Mouse (Mus musculus) embryonic fibroblast, embryonic 13.5 days (primary cell): ENCODE data around the gene Rpl5.

Experiments
- CTCF ChIP-seq: IDR thresholded peaks from 2 replicates; pipeline ENCODE4 v1.5.1; 2011; ENCODE audit warnings: mild to moderate bottlenecking, control low read depth, low read length, moderate library complexity, borderline replicate concordance; ENCODE audit not compliant: insufficient read depth
- POLR2A ChIP-seq: IDR thresholded peaks from 2 replicates; pipeline ENCODE4 v1.6.1; 2011; ENCODE audit warnings: low read depth, mild to moderate bottlenecking, control low read depth, low read length, moderate library complexity

GRCm38 (mm10) chr5:107926550-107927249 lies 26.4 kb downstream of the Rpl5 start:
- no peak for TF ChIP-seq CTCF
- TF ChIP-seq POLR2A: no peak
